Mouse (Mus musculus): ENCODE measurements at regions not wholly inside any gene's neighbourhood (a gene's known extent, or its start where the extent isn't known, plus 50 kb on each side); places are given as distances from the start of the nearest gene placed in this dataset.
"Not testable (repeated sequence)": the region's sequence is repeated elsewhere in the genome, so short reads cannot be mapped to it uniquely, and the experiment has no call there.

- DNase-seq (ENCODE audit: low read depth, low spot score), result peak; percentile 74
These were observed 66.7 kb upstream of the Chmp2b start for GRCm38 (mm10) chr16:65629186-65629585.

- no peak for DNase-seq (ENCODE audit: low read depth, low spot score)
These were observed 69.2 kb upstream of the Chmp2b start for GRCm38 (mm10) chr16:65631680-65632079.

- not testable (repeated sequence) for DNase-seq (ENCODE audit: low read depth, low spot score)
These were observed 84.2 kb upstream of the Chmp2b start for GRCm38 (mm10) chr16:65646741-65647140.

GRCm38 (mm10) chr16:65649061-65649460 lies 86.5 kb upstream of the Chmp2b start:
- no peak for DNase-seq (ENCODE audit: low read depth, low spot score)

GRCm38 (mm10) chr16:65655490-65655889 lies 93.0 kb upstream of the Chmp2b start:
- no peak for DNase-seq (ENCODE audit: low read depth, low spot score)

- no peak for DNase-seq (ENCODE audit: low read depth, low spot score)
These were observed 95.3 kb upstream of the Chmp2b start for GRCm38 (mm10) chr16:65657829-65658228.

GRCm38 (mm10) chr16:65664787-65665186 lies 102.3 kb upstream of the Chmp2b start:
- no peak for DNase-seq (ENCODE audit: low read depth, low spot score)

GRCm38 (mm10) chr16:65672116-65672515 lies 109.6 kb upstream of the Chmp2b start:
- no peak for DNase-seq (ENCODE audit: low read depth, low spot score)

- DNase-seq (ENCODE audit: low read depth, low spot score), result no peak
These were observed 120.6 kb upstream of the Chmp2b start for GRCm38 (mm10) chr16:65683089-65683488.

- no peak for DNase-seq (ENCODE audit: low read depth, low spot score)
These were observed 121.3 kb upstream of the Chmp2b start for GRCm38 (mm10) chr16:65683703-65684320.

- DNase-seq (ENCODE audit: low read depth, low spot score), result no peak
These were observed 121.4 kb upstream of the Vgll3 start for GRCm38 (mm10) chr16:65693626-65694025.

- DNase-seq (ENCODE audit: low read depth, low spot score), result no peak
These were observed 99.4 kb upstream of the Vgll3 start for GRCm38 (mm10) chr16:65715631-65716030.

GRCm38 (mm10) chr16:65718791-65719472 lies 96.1 kb upstream of the Vgll3 start:
- DNase-seq (ENCODE audit: low read depth, low spot score), result no peak

GRCm38 (mm10) chr16:65720953-65721352 lies 94.1 kb upstream of the Vgll3 start:
- DNase-seq (ENCODE audit: low read depth, low spot score), result no peak

GRCm38 (mm10) chr16:65725559-65726269 lies 89.3 kb upstream of the Vgll3 start:
- no peak for DNase-seq (ENCODE audit: low read depth, low spot score)

GRCm38 (mm10) chr16:65726289-65726688 lies 88.8 kb upstream of the Vgll3 start:
- no peak for DNase-seq (ENCODE audit: low read depth, low spot score)

GRCm38 (mm10) chr16:65729322-65729721 lies 85.7 kb upstream of the Vgll3 start:
- no peak for DNase-seq (ENCODE audit: low read depth, low spot score)

- no peak for DNase-seq (ENCODE audit: low read depth, low spot score)
These were observed 75.4 kb upstream of the Vgll3 start for GRCm38 (mm10) chr16:65739652-65740051.

GRCm38 (mm10) chr16:65742951-65743350 lies 72.1 kb upstream of the Vgll3 start:
- no peak for DNase-seq (ENCODE audit: low read depth, low spot score)

- DNase-seq (ENCODE audit: low read depth, low spot score), result no peak
These were observed 59.4 kb upstream of the Vgll3 start for GRCm38 (mm10) chr16:65755667-65756066.
